Mouse (Mus musculus): ENCODE results near the gene Llcfc1. TPM values are rescaled to one million over a fixed set of nuclear protein-coding genes. Genes with fewer than 3 reads are reported as not detected.

The Llcfc1 gene
- not detected in 2 replicates for total RNA-seq (2015; ENCODE audit: low replicate concordance)
- total RNA-seq (2017; ENCODE audit: low replicate concordance) = not detected in 2 replicates

GRCm38 (mm10) chr6:41684131-41684530, at the start of gene Llcfc1:
Gene Llcfc1, plus strand, starts transcription at chr6:41684431.
- no peak for ATAC-seq (replicated peaks; ENCODE audit: low FRiP score, poor library complexity, severe bottlenecking)

DNA sequence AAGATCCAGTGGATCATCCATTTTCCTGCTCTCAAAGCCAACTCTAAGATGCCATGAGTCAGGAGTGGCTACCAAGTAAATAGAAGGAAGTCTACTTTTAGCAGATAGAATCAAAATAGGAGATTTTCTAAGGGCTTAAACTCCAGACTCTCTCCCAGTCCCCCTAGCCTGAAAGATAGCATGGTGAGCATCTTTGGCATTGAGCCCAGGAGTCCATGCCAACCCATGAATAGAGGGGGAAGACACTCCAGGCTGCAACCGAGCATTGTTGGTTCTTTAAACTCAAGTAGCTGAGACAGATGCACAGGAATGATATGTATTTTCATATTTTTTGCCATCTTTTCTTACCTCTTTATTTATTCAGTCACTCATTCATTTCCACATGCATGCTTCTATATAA, 49.0 kb upstream of the Llcfc1 start:
- ATAC-seq (replicated peaks; ENCODE audit: low FRiP score, poor library complexity, severe bottlenecking) = no peak

- ATAC-seq (replicated peaks; ENCODE audit: low FRiP score, poor library complexity, severe bottlenecking) = no peak; the same call in 1 of the 2 replicates
Observed at GRCm38 (mm10) chr6:41636178-41636577, 48.1 kb upstream of the Llcfc1 start, which contains the start of gene Trpv6. Gene Trpv6, minus strand, starts transcription at chr6:41636405.

GRCm38 (mm10) chr6:41637393-41637792, 46.8 kb upstream of the Llcfc1 start:
- no peak for ATAC-seq (replicated peaks; ENCODE audit: low FRiP score, poor library complexity, severe bottlenecking)

GRCm38 (mm10) chr6:41637927-41638506, 46.2 kb upstream of the Llcfc1 start:
- no peak for ATAC-seq (replicated peaks; ENCODE audit: low FRiP score, poor library complexity, severe bottlenecking)

DNA sequence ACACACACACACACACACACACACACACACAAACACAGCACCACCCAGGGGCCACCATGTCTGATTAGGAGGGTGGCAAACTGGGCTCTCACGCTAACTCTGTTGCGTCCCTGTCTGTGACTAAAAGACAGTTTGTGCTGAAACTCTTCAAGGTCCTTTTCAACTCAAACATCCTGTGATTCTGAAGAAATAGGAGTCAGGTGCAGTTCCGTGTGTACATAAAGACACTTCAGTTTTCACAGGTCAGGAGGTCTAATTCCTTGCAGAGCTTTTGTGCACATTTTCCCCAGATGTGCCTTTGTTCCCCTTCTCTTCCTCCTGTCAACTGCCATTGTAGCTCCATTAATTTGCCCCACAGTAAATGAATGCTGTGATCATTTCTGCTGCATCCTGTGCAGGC, 43.8 kb upstream of the Llcfc1 start:
- ATAC-seq (replicated peaks; ENCODE audit: low FRiP score, poor library complexity, severe bottlenecking) = no peak

- no peak for ATAC-seq (replicated peaks; ENCODE audit: low FRiP score, poor library complexity, severe bottlenecking)
Observed at GRCm38 (mm10) chr6:41641173-41641866, 42.9 kb upstream of the Llcfc1 start.

- ATAC-seq (replicated peaks; ENCODE audit: low FRiP score, poor library complexity, severe bottlenecking) = no peak
Observed at GRCm38 (mm10) chr6:41642765-41643164, 41.5 kb upstream of the Llcfc1 start.

DNA sequence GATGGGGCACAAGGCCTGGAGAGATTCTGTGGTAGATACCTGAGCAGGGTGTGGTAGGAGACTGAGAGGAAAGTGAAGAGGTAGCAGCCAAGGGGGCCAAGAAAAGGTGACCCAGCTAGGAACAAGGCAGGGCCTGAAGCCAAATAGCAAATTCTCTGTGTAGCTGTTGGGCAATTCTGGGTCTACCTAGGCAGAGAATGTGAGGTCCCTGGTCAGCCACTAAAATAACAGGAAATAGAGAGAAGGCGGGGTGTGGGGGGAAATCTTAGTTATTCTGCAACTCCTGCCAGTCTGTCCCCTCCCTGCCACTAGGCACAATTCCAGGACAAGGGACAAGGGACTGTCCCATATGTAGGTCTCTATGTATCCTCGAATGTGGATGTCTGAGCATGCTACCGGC, 41.0 kb upstream of the Llcfc1 start:
- ATAC-seq (replicated peaks; ENCODE audit: low FRiP score, poor library complexity, severe bottlenecking) = no peak

DNA sequence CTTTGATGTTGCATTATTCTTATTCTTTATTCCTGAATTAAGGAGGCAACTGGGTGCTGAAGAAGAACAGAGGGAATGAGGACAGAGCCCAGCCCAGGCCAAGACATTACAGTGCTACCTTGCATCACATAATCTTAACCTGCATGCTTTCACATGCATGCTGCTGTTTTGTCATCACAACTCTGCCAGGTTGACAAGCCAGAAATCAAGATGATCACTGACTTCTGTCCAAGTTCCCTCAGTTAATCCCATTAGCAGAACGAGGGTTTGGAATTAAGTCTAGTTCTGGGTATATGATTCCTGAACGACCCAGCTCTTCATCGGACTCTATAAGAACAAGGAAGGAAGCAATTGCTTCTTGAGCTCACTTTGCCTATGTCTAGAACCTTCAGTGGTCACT, 38.0 kb upstream of the Llcfc1 start:
- no peak for ATAC-seq (replicated peaks; ENCODE audit: low FRiP score, poor library complexity, severe bottlenecking)

DNA sequence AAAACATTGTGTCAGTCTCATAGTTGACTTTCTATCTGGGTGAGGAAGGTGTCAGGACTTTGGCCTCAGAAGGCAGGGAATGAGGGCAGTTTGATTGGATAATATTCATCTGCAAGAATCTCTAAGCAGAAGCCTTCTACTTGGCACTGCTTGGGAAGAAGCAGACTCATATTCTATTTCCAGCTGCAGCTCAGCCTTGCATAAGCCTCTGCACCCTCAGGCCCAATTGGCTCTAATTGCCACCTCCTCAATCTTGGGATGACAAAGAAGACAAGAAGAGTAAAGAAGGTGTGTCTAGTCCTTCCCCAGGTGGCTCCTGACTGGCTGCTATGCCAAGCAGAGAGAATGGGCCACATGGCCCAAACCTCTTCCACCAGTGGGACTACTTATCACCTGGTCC, 37.6 kb upstream of the Llcfc1 start:
- no peak for ATAC-seq (replicated peaks; ENCODE audit: low FRiP score, poor library complexity, severe bottlenecking)

DNA sequence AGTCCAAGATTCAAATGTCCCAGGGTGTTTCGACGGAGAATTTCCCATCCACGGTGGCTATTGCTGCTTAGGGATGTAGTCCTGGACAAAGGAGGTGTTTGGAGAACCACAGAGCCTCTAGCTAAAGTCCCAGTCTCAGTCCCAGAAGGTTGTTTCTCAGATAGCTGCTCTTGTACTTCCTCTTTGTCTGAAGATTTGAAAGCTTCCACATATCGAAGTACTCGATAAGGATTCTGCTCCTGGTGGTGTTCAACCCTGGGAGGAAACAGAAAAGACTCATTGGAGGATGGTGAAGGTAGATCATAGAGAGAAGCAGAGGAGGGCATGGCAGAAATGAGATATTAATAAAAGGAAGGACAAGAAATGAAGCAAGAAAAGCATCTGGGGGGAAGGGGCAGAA, 31.1 kb upstream of the Llcfc1 start:
- no peak for ATAC-seq (replicated peaks; ENCODE audit: low FRiP score, poor library complexity, severe bottlenecking)

- no peak for ATAC-seq (replicated peaks; ENCODE audit: low FRiP score, poor library complexity, severe bottlenecking)
Observed at GRCm38 (mm10) chr6:41654648-41655047, 29.6 kb upstream of the Llcfc1 start.

GRCm38 (mm10) chr6:41658487-41658886, 25.7 kb upstream of the Llcfc1 start:
- no peak for ATAC-seq (replicated peaks; ENCODE audit: low FRiP score, poor library complexity, severe bottlenecking)

- no peak for ATAC-seq (replicated peaks; ENCODE audit: low FRiP score, poor library complexity, severe bottlenecking)
Observed at GRCm38 (mm10) chr6:41662320-41662719, 21.9 kb upstream of the Llcfc1 start.

DNA sequence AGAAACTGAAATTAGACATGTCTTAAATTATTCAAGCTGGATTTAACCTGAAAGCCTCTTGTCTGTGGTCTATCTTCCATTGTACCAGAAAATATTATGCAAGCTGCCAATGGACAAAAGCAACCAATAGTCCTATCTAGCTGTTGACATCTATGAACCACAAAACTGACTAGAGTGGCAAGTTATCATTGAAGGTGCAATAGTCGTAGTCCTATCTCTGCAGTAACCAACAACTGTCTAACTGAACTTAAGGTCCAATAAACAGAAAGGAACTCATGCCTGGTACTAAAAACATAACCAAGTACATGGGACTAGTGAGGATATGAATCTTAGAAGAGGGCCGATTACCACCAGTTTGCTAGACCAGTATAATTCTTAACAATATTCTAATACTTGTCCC, 7.7 kb upstream of the Llcfc1 start:
- ATAC-seq (replicated peaks; ENCODE audit: low FRiP score, poor library complexity, severe bottlenecking) = no peak

- no peak for ATAC-seq (replicated peaks; ENCODE audit: low FRiP score, poor library complexity, severe bottlenecking)
Observed at GRCm38 (mm10) chr6:41680669-41681068, 3.6 kb upstream of the Llcfc1 start, which contains the start of gene Trpv5. Gene Trpv5, minus strand, starts transcription at chr6:41680769.

DNA sequence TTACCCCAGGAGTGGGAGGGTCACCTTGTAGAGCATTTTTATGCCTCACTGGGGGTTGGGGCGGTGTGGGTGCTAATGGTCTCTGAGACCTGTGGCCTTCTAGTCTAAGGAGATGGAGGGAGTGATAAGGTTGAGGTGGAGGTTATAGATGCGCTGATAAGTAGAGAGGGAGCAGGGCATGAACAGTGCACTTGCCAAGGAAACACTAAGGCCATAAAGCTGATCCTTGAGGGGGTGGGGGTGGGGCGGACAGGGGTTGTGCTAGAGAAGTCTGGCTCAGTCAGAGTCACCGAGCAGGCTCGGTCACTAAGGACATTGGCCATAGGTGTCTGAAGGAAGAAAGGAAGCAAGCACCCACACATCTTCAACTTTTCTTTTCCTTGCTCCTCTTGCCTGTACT, 2.6 kb upstream of the Llcfc1 start:
- ATAC-seq (replicated peaks; ENCODE audit: low FRiP score, poor library complexity, severe bottlenecking) = no peak

DNA sequence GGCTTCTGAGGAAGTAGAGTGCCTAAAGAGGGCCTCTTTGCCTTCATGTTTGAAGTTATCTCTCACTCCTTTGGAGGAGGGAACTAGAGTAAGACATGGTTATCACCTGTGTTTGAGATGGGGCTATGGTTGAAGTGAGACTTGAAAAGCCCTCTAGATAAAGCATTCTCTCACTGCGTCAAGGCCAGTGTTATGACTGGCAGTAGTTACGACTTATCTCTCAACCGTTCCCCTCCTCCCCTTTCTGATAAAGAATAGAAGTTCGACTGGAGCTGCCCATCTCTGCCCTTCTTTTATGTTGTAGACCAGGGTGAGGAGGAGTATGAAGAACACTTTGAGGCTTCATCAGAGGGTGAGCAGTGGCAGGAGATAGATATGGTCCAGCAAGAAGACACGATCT, 680 bp downstream of the Llcfc1 start:
- ATAC-seq (replicated peaks; ENCODE audit: low FRiP score, poor library complexity, severe bottlenecking) = 0 out of 2 replicates have a peak, but pooled peaks have one; percentile 11

DNA sequence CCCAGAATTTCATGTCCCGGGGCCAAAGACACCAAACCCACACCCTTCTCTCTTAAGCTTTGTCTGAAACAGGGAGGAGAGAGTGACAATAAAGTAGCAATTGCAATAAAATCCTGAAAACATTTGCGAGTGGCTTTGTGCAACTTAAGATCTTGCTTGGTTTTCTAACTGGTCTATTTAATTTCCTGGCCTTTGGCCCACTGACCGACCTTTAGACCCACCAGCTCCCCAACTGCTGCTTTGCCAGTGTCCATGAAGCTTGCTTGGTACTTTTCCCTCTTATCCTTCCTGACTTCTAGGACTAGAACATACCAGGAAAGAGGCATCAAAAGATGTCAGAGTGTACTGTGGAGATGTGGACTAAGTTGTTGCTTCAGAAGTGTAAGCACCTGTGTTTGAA, 1.4 kb downstream of the Llcfc1 start:
- no peak for ATAC-seq (replicated peaks; ENCODE audit: low FRiP score, poor library complexity, severe bottlenecking)

DNA sequence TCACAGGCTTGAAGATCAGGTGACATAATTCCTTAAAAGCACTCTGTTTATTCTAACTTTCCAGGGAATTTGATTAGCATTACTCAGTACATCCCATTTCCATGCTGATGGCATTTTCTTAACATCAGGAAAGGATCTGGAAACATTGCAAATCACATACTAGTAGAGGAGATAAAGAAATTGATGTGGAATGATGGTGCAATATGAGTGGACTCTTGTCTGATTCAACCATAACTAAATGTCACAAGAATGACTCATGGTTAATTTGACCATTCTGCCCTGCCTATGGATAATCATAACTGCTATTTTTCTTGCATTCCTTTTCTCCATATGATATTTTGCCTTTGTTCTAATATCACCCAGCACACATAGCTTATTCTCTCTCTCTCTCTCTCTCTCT, 8.0 kb downstream of the Llcfc1 start:
- no peak for ATAC-seq (replicated peaks; ENCODE audit: low FRiP score, poor library complexity, severe bottlenecking)

DNA sequence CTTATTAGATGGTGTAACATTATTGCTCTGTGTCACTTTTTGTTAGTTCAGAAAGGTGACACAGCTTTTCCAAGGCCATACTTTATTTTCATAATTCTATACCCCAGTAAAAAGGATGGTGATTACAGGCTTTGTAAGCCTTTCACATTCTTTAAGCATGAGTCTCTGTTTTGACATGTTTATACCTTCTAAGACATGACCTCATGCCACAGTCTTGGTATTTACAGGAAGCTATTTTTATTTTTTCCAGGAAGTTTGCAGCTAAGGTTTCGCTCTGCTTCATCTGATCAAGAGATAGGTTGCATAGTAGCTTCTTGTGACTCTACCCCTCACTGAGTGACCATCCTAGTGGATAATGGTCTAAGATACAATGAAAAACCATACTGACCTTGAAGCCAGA, 10.2 kb downstream of the Llcfc1 start:
- ATAC-seq (replicated peaks; ENCODE audit: low FRiP score, poor library complexity, severe bottlenecking) = no peak

Data from erythroid progenitor cell, adult 5-6 weeks (primary cell).